Mouse (Mus musculus) erythroid progenitor cell, adult 5-6 weeks (primary cell): ENCODE measurements around the gene Grik2. TPM values are rescaled to one million over a fixed set of nuclear protein-coding genes. Genes with fewer than 3 reads are reported as not detected.

Experiments used
- ATAC-seq: replicated peaks from 2 replicates; pipeline ENCODE4 v1.8.0; 2016; ENCODE audit warnings: moderate number of reproducible peaks, mild to moderate bottlenecking, moderate TSS enrichment, inconsistent platforms; ENCODE audit not compliant: poor library complexity, low FRiP score, severe bottlenecking
- total RNA-seq, 2 experiments: library from RNA; stranded (forward) in 1 of 2; stranded (reverse) in 1 of 2; fragments of 150-400 nt in 1 of 2; fragments of 186-747, 209-891 nt in 1 of 2; gene quantifications; 2 replicates each; pipeline versions ENCODE4 v1.2.3 to v1.2.4; 2015 to 2017; ENCODE audit warnings: low replicate concordance in 2 of 2

The Grik2 gene
- total RNA-seq, 2 experiments from 2014 or later = not detected

- ATAC-seq = no peak
Measured at GRCm38 (mm10) chr10:49709748-49710147, 78.8 kb downstream of the Grik2 start.

GRCm38 (mm10) chr10:49704446-49704845, 84.1 kb downstream of the Grik2 start:
- ATAC-seq = no peak

- ATAC-seq = no peak
Measured at GRCm38 (mm10) chr10:49652320-49652719, 136.2 kb downstream of the Grik2 start.

- ATAC-seq = no peak
Measured at GRCm38 (mm10) chr10:49647116-49647515, 141.4 kb downstream of the Grik2 start.

DNA sequence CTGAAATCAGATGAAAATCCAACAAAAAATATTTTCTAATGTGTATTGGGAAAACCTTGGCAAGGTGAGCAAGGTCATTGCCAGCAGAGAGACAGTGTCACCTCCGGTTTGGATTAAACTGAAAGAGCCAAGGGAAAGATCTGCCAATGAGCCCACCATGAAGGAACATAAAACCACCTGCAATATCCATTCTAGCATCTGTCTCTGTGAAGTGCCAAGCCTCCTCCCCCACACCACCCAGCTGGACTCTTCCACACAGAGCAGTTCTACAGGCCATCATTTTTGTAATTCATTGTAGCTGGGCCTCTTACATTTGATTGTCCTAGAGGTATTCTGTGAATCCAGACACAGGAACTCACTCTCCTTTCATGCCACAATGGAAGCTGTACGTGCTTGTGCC, 148.7 kb downstream of the Grik2 start:
- no peak for ATAC-seq

DNA sequence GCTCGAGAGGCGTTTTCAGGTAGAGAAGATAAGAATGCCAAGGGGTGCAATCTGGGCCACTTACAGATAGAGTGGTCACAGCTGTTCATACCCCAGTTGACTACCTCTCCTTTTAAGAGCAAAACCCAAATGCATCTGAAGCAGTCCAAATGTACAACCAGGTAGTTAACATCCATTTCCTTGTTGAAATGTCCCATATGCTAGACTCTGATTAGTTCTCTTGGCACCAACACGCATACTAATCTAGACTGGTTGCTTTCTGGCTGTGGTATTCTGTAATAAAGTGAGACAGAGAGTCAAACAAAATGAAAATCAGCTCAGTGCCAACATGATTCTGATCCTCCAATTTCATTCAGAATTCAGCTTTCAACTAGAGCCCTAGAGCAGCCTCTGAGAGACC, 164.6 kb downstream of the Grik2 start:
- no peak for ATAC-seq

GRCm38 (mm10) chr10:49597652-49598051, 190.9 kb downstream of the Grik2 start:
- no peak for ATAC-seq

- ATAC-seq = no peak
Measured at GRCm38 (mm10) chr10:49573514-49573913, 215.1 kb downstream of the Grik2 start.

- ATAC-seq = no peak
Measured at GRCm38 (mm10) chr10:49559872-49560407, 228.6 kb downstream of the Grik2 start.

DNA sequence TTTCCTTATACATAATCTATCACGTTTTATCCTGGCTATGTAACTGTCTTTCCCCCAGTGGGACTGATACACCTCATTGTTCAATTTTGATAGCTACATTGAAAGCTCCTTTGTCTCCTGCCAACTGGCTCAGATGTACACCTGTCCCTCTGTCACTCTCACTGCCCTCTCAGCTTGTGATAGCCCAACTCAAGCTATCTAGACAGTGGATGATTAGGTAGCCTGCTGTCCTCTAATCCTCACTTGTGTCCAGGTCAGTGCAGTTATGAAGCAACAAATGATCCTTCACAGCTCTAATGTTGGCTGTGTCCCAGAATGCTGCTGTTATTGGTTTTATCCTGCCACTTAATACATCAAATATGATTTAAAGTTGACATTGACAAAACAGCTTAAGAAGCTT, 246.3 kb downstream of the Grik2 start:
- ATAC-seq = no peak

- ATAC-seq = no peak
Measured at GRCm38 (mm10) chr10:49519752-49520151, 268.8 kb downstream of the Grik2 start.

DNA sequence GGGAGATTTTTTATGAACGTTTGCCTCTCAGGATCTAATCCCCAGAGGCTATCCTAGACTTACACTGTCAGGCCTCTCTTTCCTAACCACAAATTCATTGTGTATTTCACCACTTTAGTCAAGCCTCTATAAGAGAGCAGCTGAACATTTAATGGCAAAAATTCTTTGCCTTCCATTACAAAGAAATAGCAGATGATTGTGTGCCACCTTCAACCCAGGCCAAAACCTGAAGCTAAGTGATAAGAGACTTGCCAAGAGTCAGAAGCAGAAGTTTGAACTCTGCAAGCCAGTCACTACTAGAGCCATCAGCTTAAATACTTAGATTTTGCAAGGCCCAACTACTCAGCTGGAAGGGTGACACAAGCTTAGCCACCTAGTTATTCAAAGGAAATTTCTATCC, 287.9 kb downstream of the Grik2 start:
- no peak for ATAC-seq

GRCm38 (mm10) chr10:49497302-49497701, 291.3 kb downstream of the Grik2 start:
- ATAC-seq = no peak

DNA sequence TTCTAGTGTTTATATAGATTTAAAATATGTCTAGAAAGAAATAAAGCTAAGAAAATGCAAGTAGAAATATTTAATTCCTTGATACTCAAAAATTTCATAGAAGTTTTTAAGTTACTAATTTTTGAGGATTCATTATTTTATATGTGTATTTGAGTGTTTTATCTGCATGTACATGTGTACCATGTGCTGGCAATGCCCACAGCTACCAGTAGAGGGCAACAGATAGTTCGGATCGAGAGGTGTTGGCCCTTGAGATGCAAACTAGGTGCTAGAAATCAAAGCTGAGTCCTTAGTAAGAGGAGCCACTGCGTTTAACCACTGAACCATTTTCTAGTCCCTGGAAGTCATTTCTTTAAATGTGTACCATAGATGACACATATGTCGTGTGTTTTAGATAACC, 307.1 kb downstream of the Grik2 start:
- ATAC-seq = no peak

- ATAC-seq = no peak
Measured at GRCm38 (mm10) chr10:49480085-49480749, 308.3 kb downstream of the Grik2 start.

DNA sequence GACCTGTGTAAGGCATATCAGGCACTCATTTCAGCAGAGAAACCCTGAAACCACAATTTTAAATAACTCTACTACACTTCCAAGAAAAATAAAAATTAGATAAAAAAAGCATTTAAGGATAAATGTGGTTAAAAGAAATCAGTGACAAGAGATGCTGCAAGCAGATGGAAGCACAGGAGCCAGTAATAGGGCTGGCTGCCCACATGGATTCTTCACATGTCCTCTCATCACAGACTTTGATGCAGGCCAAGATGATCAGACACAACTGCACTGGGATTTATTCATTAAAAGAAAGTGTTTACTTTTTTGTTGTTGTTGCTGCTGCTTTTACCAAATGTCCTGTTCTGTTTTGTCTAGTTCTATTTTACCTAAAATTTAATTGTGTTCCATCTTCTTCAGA, 315.0 kb downstream of the Grik2 start:
- ATAC-seq = no peak

GRCm38 (mm10) chr10:49456791-49457190, 331.8 kb downstream of the Grik2 start:
- ATAC-seq = no peak

DNA sequence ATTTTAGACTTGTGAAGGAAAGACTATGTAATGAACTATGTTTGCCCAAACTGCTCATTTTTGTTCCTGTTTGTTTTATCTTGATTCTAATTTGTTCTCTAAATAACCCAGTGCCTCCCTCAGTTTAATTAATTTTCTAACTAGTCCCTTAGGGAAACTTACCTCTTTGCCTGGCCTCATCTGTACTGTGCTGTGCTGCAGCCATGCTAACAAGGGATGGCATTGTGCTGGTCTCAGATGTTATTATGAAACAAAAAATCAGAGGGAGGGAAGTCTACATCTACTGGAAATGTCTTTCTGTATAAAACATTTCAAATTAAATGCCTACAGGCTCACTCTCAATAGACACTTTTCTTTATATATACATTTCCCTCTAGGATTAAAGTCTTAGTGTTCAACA, 335.0 kb downstream of the Grik2 start:
- no peak for ATAC-seq

DNA sequence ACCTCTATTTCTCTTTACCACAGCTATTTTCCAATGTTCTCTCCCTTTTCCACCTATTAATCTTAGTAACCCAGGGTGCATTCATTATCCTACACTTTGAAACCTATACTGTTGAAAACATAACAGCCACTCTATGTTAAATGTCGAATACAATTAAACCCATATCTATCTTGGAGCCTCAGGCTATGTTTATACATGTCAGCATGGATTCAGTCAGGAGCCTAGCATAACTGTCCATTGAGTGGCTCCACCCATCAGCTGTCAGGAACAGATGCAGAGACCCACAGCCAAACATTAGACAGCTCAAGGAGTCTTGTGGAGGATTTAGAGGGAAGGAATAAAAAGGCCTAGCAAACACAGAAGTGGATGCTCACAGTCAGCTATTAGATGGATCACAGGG, 347.2 kb downstream of the Grik2 start:
- ATAC-seq = no peak

DNA sequence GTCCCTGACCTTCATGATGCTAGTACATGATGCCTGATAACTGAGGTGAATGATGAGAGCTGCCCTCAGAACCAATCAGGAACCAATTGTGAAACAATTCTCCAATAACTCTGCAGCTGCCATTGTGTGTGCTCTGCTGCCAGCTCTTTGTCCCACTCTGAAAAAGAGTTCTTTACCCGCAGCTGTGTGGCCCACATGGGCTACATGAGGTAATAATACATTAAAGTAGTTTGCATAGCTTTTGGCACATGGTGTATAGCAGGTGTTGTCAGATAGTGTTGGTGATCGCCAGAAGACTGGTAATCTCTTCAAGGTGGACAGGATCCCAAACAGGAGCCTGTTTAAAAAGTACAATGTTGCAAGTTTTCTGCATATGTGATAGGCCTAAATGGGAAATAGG, 351.5 kb downstream of the Grik2 start:
- ATAC-seq = no peak

- ATAC-seq = no peak
Measured at GRCm38 (mm10) chr10:49436301-49436700, 352.3 kb downstream of the Grik2 start.

- no peak for ATAC-seq
Measured at GRCm38 (mm10) chr10:49432825-49433224, 355.7 kb downstream of the Grik2 start.
